Comparison of ENCODE assay signal across 8 mouse cellular contexts in the genomic region with DNA sequence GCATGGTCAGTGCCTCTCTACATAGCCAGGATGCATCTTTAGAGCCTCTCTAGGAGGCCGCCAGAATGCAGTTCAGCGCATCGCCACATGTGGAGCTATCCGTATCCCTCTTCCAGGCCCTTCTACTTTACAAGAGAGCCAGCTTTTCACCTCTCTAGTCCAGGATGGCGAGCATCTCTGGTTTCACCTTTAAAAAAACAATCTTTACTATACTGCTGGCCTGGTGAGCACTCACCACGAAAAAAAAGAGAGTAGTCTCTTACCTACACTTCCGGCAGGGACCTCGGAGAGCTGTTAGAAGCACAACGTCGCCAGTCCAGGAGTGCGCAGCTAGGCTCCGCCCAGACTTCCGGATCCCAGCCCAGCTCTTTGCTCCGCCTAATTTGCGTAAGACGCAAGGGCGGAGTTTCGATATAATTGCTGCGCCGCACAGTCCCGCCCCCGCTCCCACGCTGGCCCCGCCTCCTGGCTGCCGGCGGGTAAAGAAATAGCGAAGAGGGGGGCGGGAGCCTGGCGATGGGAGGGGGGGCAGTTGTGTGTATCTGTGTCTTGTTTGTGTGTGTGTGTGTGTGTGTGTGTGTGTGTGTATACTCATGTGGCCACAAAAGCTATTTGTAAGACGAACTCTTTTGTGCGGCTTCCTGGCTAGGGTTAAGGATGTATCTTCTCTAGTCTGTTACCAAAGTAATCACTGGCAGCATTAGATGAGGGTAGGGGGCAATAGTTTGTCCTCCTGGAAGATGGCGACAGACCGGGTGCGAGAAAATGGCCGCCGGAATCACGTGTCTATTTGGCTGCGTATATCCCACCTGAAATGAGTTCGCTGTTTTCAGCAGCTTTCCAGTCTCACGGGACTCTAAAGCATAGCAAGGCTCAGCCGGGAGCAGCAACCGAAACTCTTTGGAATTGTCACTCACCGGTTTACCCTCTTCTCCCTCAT. TPM values are rescaled to one million over a fixed set of nuclear protein-coding genes. Genes with fewer than 3 reads are reported as not detected.
DNase-seq lines count a peak whose midpoint lies in the region; ATAC-seq and TF ChIP-seq lines count a peak whose summit lies in the region.

Gene Gnl3l, minus strand, starts transcription at position 385 of the 940 bp plus-strand sequence.

- peak within 1 kb of the TSS; percentile 78 for H3K4me3 ChIP-seq in gastrocnemius, adult 2 months
- H3K4me3 ChIP-seq in hindbrain, postnatal 0 days (ENCODE audit: low read length) = peak within 1 kb of the TSS; percentile 44
- peak within 1 kb of the TSS; percentile 52 for H3K4me3 ChIP-seq in left cerebral cortex, adult 2 months

- peak; percentile 74 for TF ChIP-seq CTCF in gastrocnemius, adult 2 months (IDR thresholded peaks at IDR 0.05)
- peak; percentile 65 for TF ChIP-seq CTCF in hindbrain, postnatal 0 days (IDR thresholded peaks at IDR 0.05; ENCODE audit: low read depth)
- TF ChIP-seq CTCF in left cerebral cortex, adult 2 months (IDR thresholded peaks at IDR 0.05) = peak; percentile 70

- peak within 1 kb of the TSS; percentile 51 for H3K9ac ChIP-seq in hindbrain, postnatal 0 days (replicated peaks; ENCODE audit: low read length)

- peak; percentile 96 for DNase-seq in ZHBTc4 (ENCODE audit: low read depth, low spot score)
- DNase-seq in gastrocnemius, adult 2 months = peak; percentile 91
- DNase-seq in hindbrain, postnatal 0 days (ENCODE audit: low spot score) = peak; percentile 94
- DNase-seq in left cerebral cortex, adult 2 months (ENCODE audit: extremely low spot score in 1 of 2, low spot score in 2 of 2) = peak; percentile 79 to 85
- peak; percentile 82 to 85 for DNase-seq in right cerebral cortex, adult 2 months (ENCODE audit: low spot score in 2 of 2)
- DNase-seq in urinary bladder, postnatal 14 days (ENCODE audit: low spot score) = peak; percentile 88

- 36% methylated on average over 43 of the region's 43 CpGs for WGBS in hindbrain, postnatal 0 days

- H3K4me1 ChIP-seq in hindbrain, postnatal 0 days (ENCODE audit: insufficient read depth, low read length) = no peaks in the 10 kb centered on the region

- no peaks in the 10 kb centered on the region for H3K27me3 ChIP-seq in hindbrain, postnatal 0 days (ENCODE audit: insufficient read depth, low read length)

- no peaks in the 10 kb centered on the region for H3K36me3 ChIP-seq in hindbrain, postnatal 0 days (ENCODE audit: insufficient read depth, low read length)

- H3K27ac ChIP-seq in gastrocnemius, adult 2 months = peak within 1 kb of the TSS; percentile 82
- peak within 1 kb of the TSS; percentile 81 for H3K27ac ChIP-seq in hindbrain, postnatal 0 days
- H3K27ac ChIP-seq in left cerebral cortex, adult 2 months = peak within 1 kb of the TSS; percentile 85

- H3K4me2 ChIP-seq in hindbrain, postnatal 0 days (ENCODE audit: low read depth, low read length) = peak within 1 kb of the TSS; percentile 58

- intact Hi-C loops in gastrocnemius, adult 2 months (cut with DNase I) = loop anchor here (5.0 to 10.0 kb wide), 2 partner anchors 98 to 325 kb away; partner anchors contain the start of gene Fam120c
- intact Hi-C loops in left cerebral cortex, adult 2 months (cut with DNase I) = loop anchor here (2.0 to 10.0 kb wide), 2 partner anchors 30 to 362 kb away; partner anchors contain the start of genes Fgd1 and Tro

- H3K9me3 ChIP-seq in hindbrain, postnatal 0 days (ENCODE audit: low read length) = no peaks in the 10 kb centered on the region

- peak; percentile 97 for ATAC-seq in common myeloid progenitor, adult 5-6 weeks (replicated peaks; ENCODE audit: low read depth, poor library complexity, severe bottlenecking)
- ATAC-seq in hindbrain, postnatal 0 days = peak; percentile 98
- ATAC-seq in megakaryocyte, adult 5-6 weeks (ENCODE audit: poor library complexity, severe bottlenecking) = peak; percentile 97

RNA-seq across cellular contexts. Expression of gene Gnl3l, which starts in this region (rescaled TPM):
- total RNA-seq in common myeloid progenitor, adult 5-6 weeks (2017) = 49.2 and 63.1 TPM in 2 replicates
- 10 to 100 TPM; 37.0 to 49.5 TPM for total RNA-seq in gastrocnemius, adult 2 months (2021)
- total RNA-seq in hindbrain, postnatal 0 days (2014; rRNA removed) = 125 and 130 TPM in 2 replicates
- 105 TPM in 2 replicates for polyA plus RNA-seq in hindbrain, postnatal 0 days (2015; fragmentation: Nextera tagmentation; extraction: Ambion mirVana)
- total RNA-seq in left cerebral cortex, adult 2 months (2021) = 100 to 1,000 TPM; 182 to 201 TPM
- total RNA-seq in megakaryocyte, adult 5-6 weeks (2015) = 15.4 and 23.5 TPM in 2 replicates
- total RNA-seq in megakaryocyte, adult 5-6 weeks (2017) = 24.5 and 26.8 TPM in 2 replicates

Comparison
In these comparisons a context has a peak if more than half of its experiments do, and no peak if none do; other contexts are left out.
1. Peak in every context shown above with its lines: DNase-seq, ATAC-seq, H3K4me3 ChIP-seq and H3K27ac ChIP-seq.